25 mouse cellular contexts compared by ENCODE assay signal in the genomic region with DNA sequence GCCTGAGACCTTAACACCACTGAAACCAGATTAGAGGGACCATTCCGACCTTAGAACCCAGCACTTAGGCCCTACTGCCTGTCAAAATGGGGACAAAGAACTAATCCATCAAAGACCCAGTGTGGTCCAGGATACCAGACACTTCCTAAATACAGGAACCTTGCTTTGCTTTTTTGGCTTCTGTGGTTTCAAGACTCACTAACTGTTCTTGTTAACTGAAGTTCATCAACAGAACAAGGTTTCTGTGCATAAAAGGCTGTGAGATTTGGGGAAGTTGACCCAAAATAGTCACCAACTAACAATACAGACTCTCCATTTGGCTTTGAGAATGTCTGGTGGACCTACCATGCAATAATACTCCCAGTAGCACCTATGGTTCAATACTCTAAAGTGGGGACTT.
"Had no signal": no experiment of that assay in that cellular context is flagged by ENCODE, and none has a peak within 500 bp of the region (broad histone marks: within the 10 kb centered on the region; RNA-seq: fewer than 3 reads in every experiment).

No protein-coding gene starts in this region.

- H3K4me2 ChIP-seq: heart, embryonic 12.5 days; hindbrain, embryonic 13.5 days; hindbrain, embryonic 15.5 days; limb, embryonic 13.5 days; limb, embryonic 15.5 days; liver, embryonic 12.5 days had no signal

- H3K9ac ChIP-seq: heart, embryonic 12.5 days; hindbrain, embryonic 13.5 days; hindbrain, embryonic 15.5 days; limb, embryonic 13.5 days; limb, embryonic 15.5 days; liver, embryonic 12.5 days; liver, embryonic 14.5 days had no signal

- ATAC-seq: hindbrain, postnatal 0 days; intestine, embryonic 16.5 days; liver, embryonic 12.5 days had no signal

- H3K4me1 ChIP-seq: heart, embryonic 10.5 days; hindbrain, embryonic 13.5 days; hindbrain, embryonic 15.5 days; limb, embryonic 13.5 days; limb, embryonic 15.5 days; liver, embryonic 12.5 days had no signal

- H3K4me3 ChIP-seq: gastrocnemius, adult 2 months; heart, embryonic 10.5 days; heart, embryonic 12.5 days; hindbrain, embryonic 13.5 days; hindbrain, embryonic 15.5 days; layer of hippocampus, adult 2 months; left cerebral cortex, adult 2 months; limb, embryonic 13.5 days; limb, embryonic 15.5 days; liver, embryonic 12.5 days had no signal

- H3K27ac ChIP-seq: gastrocnemius, adult 2 months; heart, embryonic 10.5 days; hindbrain, embryonic 13.5 days; hindbrain, embryonic 15.5 days; hindbrain, postnatal 0 days; layer of hippocampus, adult 2 months; left cerebral cortex, adult 2 months; limb, embryonic 13.5 days; limb, embryonic 15.5 days; liver, embryonic 12.5 days; liver, embryonic 14.5 days had no signal

- H3K27me3 ChIP-seq: heart, embryonic 12.5 days; hindbrain, embryonic 13.5 days; hindbrain, embryonic 15.5 days; limb, embryonic 13.5 days; limb, embryonic 15.5 days; liver, embryonic 12.5 days had no signal

- DNase-seq: gastrocnemius, adult 2 months; gastrocnemius, postnatal 10 days; gastrocnemius, postnatal 25 days; heart, adult 18-20 months; heart, postnatal 10 days; heart, postnatal 4 days; kidney, adult 11 months; kidney, adult 2 months; kidney, adult 9 months; kidney, postnatal 10 days; kidney, postnatal 25 days; kidney, postnatal 4 days; left cerebral cortex, postnatal 4 days had no signal

- H3K36me3 ChIP-seq: heart, embryonic 10.5 days; heart, embryonic 12.5 days; hindbrain, embryonic 13.5 days; hindbrain, embryonic 15.5 days; limb, embryonic 13.5 days; limb, embryonic 15.5 days; liver, embryonic 12.5 days had no signal

- H3K9me3 ChIP-seq: heart, embryonic 10.5 days; heart, embryonic 12.5 days; hindbrain, embryonic 13.5 days; hindbrain, embryonic 15.5 days; limb, embryonic 13.5 days; limb, embryonic 15.5 days; liver, embryonic 12.5 days had no signal
